ENCODE assay signal across 10 mouse cellular contexts in the genomic region with DNA sequence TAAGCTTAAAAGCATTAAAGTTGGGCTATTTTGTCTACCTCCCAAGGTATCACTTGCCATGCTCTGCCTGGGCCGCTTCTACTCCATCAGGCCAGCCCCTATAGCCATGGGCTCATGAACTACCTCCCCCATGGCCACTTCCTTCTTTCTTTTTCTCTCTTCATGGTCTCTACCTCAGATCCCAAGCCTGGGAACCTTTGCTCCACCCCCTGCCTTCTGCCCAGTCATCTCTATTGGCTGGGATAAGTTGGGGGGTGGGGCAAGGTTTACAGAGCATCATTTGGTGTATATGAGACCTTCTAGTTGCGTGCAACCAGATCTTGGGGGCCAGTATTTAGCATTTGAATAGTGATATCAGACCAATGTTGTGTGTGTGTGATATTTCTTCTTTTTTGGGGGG. TPM values are rescaled to one million over a fixed set of nuclear protein-coding genes. Genes with fewer than 3 reads are reported as not detected.
DNase-seq lines count a peak whose midpoint lies in the region; ATAC-seq and TF ChIP-seq lines count a peak whose summit lies in the region.
"Had no signal": no experiment of that assay in that cellular context is flagged by ENCODE, and none has a peak within 500 bp of the region (broad histone marks: within the 10 kb centered on the region; RNA-seq: fewer than 3 reads in every experiment).

No protein-coding gene starts in this region.

- no peaks in the 10 kb centered on the region for H3K27me3 ChIP-seq in lung, embryonic 15.5 days
- H3K27me3 ChIP-seq in embryonic facial prominence, embryonic 12.5 days, result no peaks in the 10 kb centered on the region
- H3K27me3 ChIP-seq in hindbrain, embryonic 16.5 days (replicated peaks; ENCODE audit: control insufficient read depth, insufficient read depth, low read length), result no peaks in the 10 kb centered on the region

- no peak for TF ChIP-seq POLR2A in lung, adult 2 months (IDR thresholded peaks at IDR 0.05; ENCODE audit: borderline replicate concordance, extremely low read depth, low read depth, low read length)

- H3K4me2 ChIP-seq in lung, embryonic 15.5 days, result 0 out of 2 replicates have a peak overlapping the region, but pooled peaks have one; percentile 8
- H3K4me2 ChIP-seq in embryonic facial prominence, embryonic 12.5 days (replicated peaks), result peak overlapping the region; percentile 75
- H3K4me2 ChIP-seq in hindbrain, embryonic 16.5 days (ENCODE audit: low read length), result peak overlapping the region; percentile 82

- TF ChIP-seq CTCF in lung, adult 2 months (IDR thresholded peaks at IDR 0.05; ENCODE audit: insufficient read depth, low read length), result no peak

- H3K27ac ChIP-seq in lung, embryonic 15.5 days, result no peak overlapping the region
- H3K27ac ChIP-seq in embryonic facial prominence, embryonic 12.5 days, result no peak overlapping the region
- H3K27ac ChIP-seq in hindbrain, embryonic 16.5 days (ENCODE audit: low read depth, low read length), result no peak overlapping the region
- H3K27ac ChIP-seq: liver, embryonic 14.5 days had no signal

- DNase-seq in lung, adult 2 months, result no peak
- DNase-seq in naive thymus-derived CD4-positive, alpha-beta T cell, adult 2 months (ENCODE audit: low read depth), result peak; percentile 56
- no peak for DNase-seq in left cerebral cortex, postnatal 25 days (ENCODE audit: low spot score in 2 of 2)
- DNase-seq in embryo, embryonic 10 days (ENCODE audit: low spot score), result no peak
- DNase-seq: heart, postnatal 10 days had no signal

- ATAC-seq in lung, embryonic 15.5 days (ENCODE audit: borderline replicate concordance, extremely low read depth, low FRiP score, low TSS enrichment), result no peak
- ATAC-seq in embryonic facial prominence, embryonic 12.5 days (ENCODE audit: insufficient number of reproducible peaks, insufficient read depth, low FRiP score, low TSS enrichment), result no peak
- no peak for ATAC-seq in hindbrain, embryonic 16.5 days
- ATAC-seq in erythroblast, adult 5-6 weeks (replicated peaks; ENCODE audit: low FRiP score, poor library complexity, severe bottlenecking), result no peak

- H3K9ac ChIP-seq in lung, embryonic 15.5 days, result no peak overlapping the region
- H3K9ac ChIP-seq in embryonic facial prominence, embryonic 12.5 days, result no peak overlapping the region
- no peak overlapping the region for H3K9ac ChIP-seq in hindbrain, embryonic 16.5 days (ENCODE audit: low read depth, low read length)
- H3K9ac ChIP-seq: liver, embryonic 14.5 days had no signal

- peaks cover 14% of the 10 kb centered on the region for H3K36me3 ChIP-seq in lung, embryonic 15.5 days
- H3K36me3 ChIP-seq in embryonic facial prominence, embryonic 12.5 days, result peaks cover 40% of the 10 kb centered on the region
- peaks cover 8% of the 10 kb centered on the region for H3K36me3 ChIP-seq in hindbrain, embryonic 16.5 days (ENCODE audit: control insufficient read depth, insufficient read depth, low read length)

- no peaks in the 10 kb centered on the region for H3K9me3 ChIP-seq in lung, embryonic 15.5 days
- H3K9me3 ChIP-seq in embryonic facial prominence, embryonic 12.5 days, result no peaks in the 10 kb centered on the region
- no peaks in the 10 kb centered on the region for H3K9me3 ChIP-seq in hindbrain, embryonic 16.5 days (ENCODE audit: control insufficient read depth, low read length)

- no peak overlapping the region for H3K4me3 ChIP-seq in lung, embryonic 15.5 days
- H3K4me3 ChIP-seq in lung, adult 2 months (replicated peaks; ENCODE audit: extremely low read depth, low read depth, low read length), result no peak overlapping the region
- 0 out of 2 replicates have a peak overlapping the region, but pooled peaks have one; percentile 10 for H3K4me3 ChIP-seq in embryonic facial prominence, embryonic 12.5 days
- peak overlapping the region; percentile 6; the same call in 1 of the 2 replicates for H3K4me3 ChIP-seq in hindbrain, embryonic 16.5 days (ENCODE audit: low read length)

- peaks cover 46% of the 10 kb centered on the region for H3K4me1 ChIP-seq in lung, embryonic 15.5 days
- peaks cover 26% of the 10 kb centered on the region for H3K4me1 ChIP-seq in lung, adult 2 months (ENCODE audit: control insufficient read depth, insufficient read depth, low read length)
- peaks cover 21% of the 10 kb centered on the region for H3K4me1 ChIP-seq in embryonic facial prominence, embryonic 12.5 days
- peaks cover 34% of the 10 kb centered on the region for H3K4me1 ChIP-seq in hindbrain, embryonic 16.5 days (ENCODE audit: control insufficient read depth, insufficient read depth, low read depth, low read length)

- 81% methylated on average over 2 of the region's 2 CpGs for WGBS in lung, embryonic 15.5 days
- WGBS in lung, adult 2 months, result 87% methylated on average over 2 of the region's 2 CpGs
- 93% methylated on average over 2 of the region's 2 CpGs for WGBS in embryonic facial prominence, embryonic 12.5 days
- 77% methylated on average over 2 of the region's 2 CpGs for WGBS in hindbrain, embryonic 16.5 days

- intact Hi-C loops in left cerebral cortex, postnatal 25 days (cut with DNase I), result loop anchor here (5.0 to 10.0 kb wide), 2 partner anchors 130 to 482 kb away; a partner anchor contains a TSS

RNA-seq across cellular contexts. Expression of a gene that starts 1.8 kb away (rescaled TPM):
- 2.7 and 2.9 TPM in 2 replicates for polyA plus RNA-seq in lung, embryonic 15.5 days (2015; fragmentation: Nextera tagmentation; extraction: Ambion mirVana)
- polyA plus RNA-seq in lung, adult 2 months (2012; rRNA removed), result 5.5 and 6.2 TPM in 2 replicates
- 3.6 and 5.2 TPM in 2 replicates for polyA plus RNA-seq in embryonic facial prominence, embryonic 12.5 days (2016; fragmentation: Nextera tagmentation; extraction: Ambion mirVana)
- 3.3 and 3.4 TPM in 2 replicates for polyA plus RNA-seq in hindbrain, embryonic 16.5 days (2015; fragmentation: Nextera tagmentation; extraction: Ambion mirVana)
- total RNA-seq in left cerebral cortex, postnatal 25 days (2021), result 10 to 100 TPM; 11.5 to 15.5 TPM
- 0.58 and 0.63 TPM in 2 replicates for total RNA-seq in erythroblast, adult 5-6 weeks (2015; ENCODE audit: low replicate concordance)
- total RNA-seq in erythroblast, adult 5-6 weeks (2017; ENCODE audit: low replicate concordance), result 2.7 TPM in 1 of 2 replicates, not detected in the other

RNA-seq across cellular contexts. Expression of a gene that starts 36.7 kb away (rescaled TPM):
- 107 and 115 TPM in 2 replicates for polyA plus RNA-seq in lung, embryonic 15.5 days (2015; fragmentation: Nextera tagmentation; extraction: Ambion mirVana)
- polyA plus RNA-seq in lung, adult 2 months (2012; rRNA removed), result 118 and 135 TPM in 2 replicates
- 43.2 and 45.1 TPM in 2 replicates for polyA plus RNA-seq in embryonic facial prominence, embryonic 12.5 days (2016; fragmentation: Nextera tagmentation; extraction: Ambion mirVana)
- 19.2 and 20.7 TPM in 2 replicates for polyA plus RNA-seq in hindbrain, embryonic 16.5 days (2015; fragmentation: Nextera tagmentation; extraction: Ambion mirVana)
- 10 to 100 TPM; 20.3 to 22.0 TPM for total RNA-seq in left cerebral cortex, postnatal 25 days (2021)
- total RNA-seq in erythroblast, adult 5-6 weeks (2015; ENCODE audit: low replicate concordance), result 41.8 and 71.3 TPM in 2 replicates
- total RNA-seq in erythroblast, adult 5-6 weeks (2017; ENCODE audit: low replicate concordance), result 33.5 and 38.6 TPM in 2 replicates

RNA-seq across cellular contexts. Expression of a gene that starts 38.6 kb away (rescaled TPM):
- 36.9 and 37.1 TPM in 2 replicates for polyA plus RNA-seq in lung, embryonic 15.5 days (2015; fragmentation: Nextera tagmentation; extraction: Ambion mirVana)
- 9.5 and 14.7 TPM in 2 replicates for polyA plus RNA-seq in lung, adult 2 months (2012; rRNA removed)
- polyA plus RNA-seq in embryonic facial prominence, embryonic 12.5 days (2016; fragmentation: Nextera tagmentation; extraction: Ambion mirVana), result 32.8 and 34.6 TPM in 2 replicates
- polyA plus RNA-seq in hindbrain, embryonic 16.5 days (2015; fragmentation: Nextera tagmentation; extraction: Ambion mirVana), result 33.8 and 35.8 TPM in 2 replicates
- total RNA-seq in left cerebral cortex, postnatal 25 days (2021), result 10 to 100 TPM; 25.3 to 25.4 TPM
- total RNA-seq in erythroblast, adult 5-6 weeks (2015; ENCODE audit: low replicate concordance), result 6.7 and 9.0 TPM in 2 replicates
- total RNA-seq in erythroblast, adult 5-6 weeks (2017; ENCODE audit: low replicate concordance), result 3.2 and 10.3 TPM in 2 replicates

RNA-seq across cellular contexts. Expression of a gene that starts 42.4 kb away (rescaled TPM):
- 7.3 and 8.9 TPM in 2 replicates for polyA plus RNA-seq in lung, embryonic 15.5 days (2015; fragmentation: Nextera tagmentation; extraction: Ambion mirVana)
- polyA plus RNA-seq in lung, adult 2 months (2012; rRNA removed), result 2.6 and 4.1 TPM in 2 replicates
- 6.1 and 6.2 TPM in 2 replicates for polyA plus RNA-seq in embryonic facial prominence, embryonic 12.5 days (2016; fragmentation: Nextera tagmentation; extraction: Ambion mirVana)
- polyA plus RNA-seq in hindbrain, embryonic 16.5 days (2015; fragmentation: Nextera tagmentation; extraction: Ambion mirVana), result 7.6 and 7.7 TPM in 2 replicates
- total RNA-seq in left cerebral cortex, postnatal 25 days (2021), result 1 to 10 TPM; 5.8 to 6.8 TPM
- total RNA-seq in erythroblast, adult 5-6 weeks (2015; ENCODE audit: low replicate concordance), result not detected in 2 replicates
- total RNA-seq in erythroblast, adult 5-6 weeks (2017; ENCODE audit: low replicate concordance), result 7.9 TPM in 1 of 2 replicates, not detected in the other

Comparison
In these comparisons a context has a peak if more than half of its experiments do, and no peak if none do; other contexts are left out.
1. H3K4me2 ChIP-seq: peak in every context shown above with its lines; median percentile 82 in hindbrain, embryonic 16.5 days; 75 in embryonic facial prominence, embryonic 12.5 days; 8 in lung, embryonic 15.5 days.
2. H3K4me3 ChIP-seq: peak in embryonic facial prominence, embryonic 12.5 days (single experiment) and hindbrain, embryonic 16.5 days (single experiment); none in lung, embryonic 15.5 days (single experiment) and lung, adult 2 months (single experiment).